Mouse (Mus musculus) cortical plate, adult 2 months (tissue): Measurements from ENCODE around the gene Fgf18. TPM values are rescaled to one million over a fixed set of nuclear protein-coding genes. Genes with fewer than 3 reads are reported as not detected.

ENCODE experiments used
- H3K27ac ChIP-seq: fragments of 200-500 bp; 2 replicates; pipeline ENCODE4 v1.5.1; 2012; ENCODE audit warnings: low read length, control low read depth, inconsistent platforms; ENCODE audit not compliant: insufficient read depth
- H3K4me1 ChIP-seq: fragments of 200-500 bp; 2 replicates; pipeline ENCODE4 v1.6.1; 2011; ENCODE audit warnings: low read length; ENCODE audit not compliant: control insufficient read depth, insufficient read depth
- H3K4me3 ChIP-seq: fragments of 200-500 bp; 2 replicates; pipeline ENCODE4 v1.5.1; 2011; ENCODE audit warnings: mild to moderate bottlenecking, low read length, control low read depth; ENCODE audit not compliant: insufficient read depth
- CTCF ChIP-seq: fragments of 200-500 bp; IDR thresholded peaks from 2 replicates; pipeline ENCODE4 v1.5.1; 2011; ENCODE audit warnings: mild to moderate bottlenecking, control low read depth, low read length; ENCODE audit not compliant: insufficient read depth; ENCODE audit errors: extremely low read depth
- POLR2A ChIP-seq: fragments of 200-500 bp; IDR thresholded peaks from 2 replicates; pipeline ENCODE4 v1.6.1; 2011; ENCODE audit warnings: mild to moderate bottlenecking, low read length, control low read depth; ENCODE audit not compliant: insufficient read depth; ENCODE audit errors: extremely low read depth
- polyA plus RNA-seq: library from polyadenylated mRNA; depleted of rRNA; stranded (reverse); fragments of >200 nt; gene quantifications from 2 replicates; pipeline ENCODE4 v1.2.3, GENCODE M21; 2012

Fgf18 gene
- polyA plus RNA-seq, 1 experiment: 1.8 TPM

DNA sequence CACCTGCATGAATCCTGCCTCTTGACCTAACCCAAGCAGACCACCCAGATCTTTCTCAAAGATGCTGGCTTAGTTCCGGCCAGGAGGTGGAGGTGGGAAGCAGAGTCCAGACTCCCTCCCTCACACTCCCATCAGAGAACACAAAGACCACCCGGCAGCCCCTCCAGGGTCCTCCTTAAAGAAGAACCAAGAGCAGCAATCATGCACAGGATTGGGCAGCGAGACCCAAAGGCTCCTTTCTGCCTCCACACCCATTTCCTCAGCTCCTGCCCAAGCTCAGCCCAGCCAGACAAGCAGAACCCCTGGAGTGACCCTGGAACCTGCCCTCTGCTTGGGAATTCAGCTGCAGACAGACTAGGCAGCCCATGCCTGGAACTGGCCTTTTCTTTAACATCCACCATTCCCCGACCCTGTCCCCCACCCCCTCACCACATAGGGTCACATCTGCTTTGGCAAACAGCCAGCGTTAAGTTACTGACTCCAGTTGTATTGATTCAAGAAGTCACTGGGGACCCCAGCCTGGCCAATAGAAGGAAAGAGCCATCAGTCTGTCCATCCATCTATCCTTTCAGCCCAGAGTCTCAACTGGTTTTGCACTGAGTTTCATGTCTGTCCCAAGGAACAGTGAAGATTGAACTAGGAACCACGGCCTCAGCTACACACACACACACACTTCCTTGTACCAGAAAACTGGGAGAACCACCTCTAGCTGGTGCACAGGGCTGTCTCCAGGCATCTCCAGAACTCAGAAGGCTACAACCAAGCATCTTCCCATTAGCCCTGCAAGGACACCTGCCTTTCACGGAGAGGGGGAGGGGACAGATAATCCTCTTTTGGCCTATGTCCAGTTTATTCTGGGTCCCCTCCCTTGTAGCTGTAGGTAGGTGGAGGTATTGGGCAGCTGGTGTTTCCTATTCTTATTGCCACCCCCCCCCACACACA lies 1.7 kb downstream of the Fgf18 start:
- Histone ChIP-seq H3K27ac (no peak overlapping the region), H3K4me1 (no peaks in the 10 kb centered on the region), H3K4me3 (no peak overlapping the region)
- no peak for TF ChIP-seq POLR2A
- TF ChIP-seq CTCF: no peak

DNA sequence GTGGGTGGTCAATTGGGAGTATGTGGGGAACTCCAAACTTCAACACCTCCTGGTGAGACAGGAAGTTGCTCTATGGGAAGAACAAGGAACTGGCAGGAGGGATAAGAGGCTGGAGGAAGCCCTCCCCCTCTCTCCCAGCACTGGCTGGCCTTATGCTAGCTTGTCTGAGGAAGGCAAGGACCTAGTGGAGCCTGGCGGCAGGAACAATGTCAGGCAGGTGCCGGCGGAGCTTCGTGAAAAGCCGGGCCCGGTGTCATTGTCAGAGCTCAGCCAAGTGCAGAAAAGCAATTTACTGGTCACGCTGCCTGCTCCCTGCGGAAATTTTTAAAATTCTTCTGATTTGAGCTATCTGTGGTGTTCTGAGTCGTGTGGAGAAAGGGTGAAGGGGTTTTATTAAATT lies 3.3 kb downstream of the Fgf18 start:
- TF ChIP-seq POLR2A (no peak), CTCF (no peak)
- Histone ChIP-seq H3K27ac (no peak overlapping the region), H3K4me3 (no peak overlapping the region), H3K4me1 (no peaks in the 10 kb centered on the region)

DNA sequence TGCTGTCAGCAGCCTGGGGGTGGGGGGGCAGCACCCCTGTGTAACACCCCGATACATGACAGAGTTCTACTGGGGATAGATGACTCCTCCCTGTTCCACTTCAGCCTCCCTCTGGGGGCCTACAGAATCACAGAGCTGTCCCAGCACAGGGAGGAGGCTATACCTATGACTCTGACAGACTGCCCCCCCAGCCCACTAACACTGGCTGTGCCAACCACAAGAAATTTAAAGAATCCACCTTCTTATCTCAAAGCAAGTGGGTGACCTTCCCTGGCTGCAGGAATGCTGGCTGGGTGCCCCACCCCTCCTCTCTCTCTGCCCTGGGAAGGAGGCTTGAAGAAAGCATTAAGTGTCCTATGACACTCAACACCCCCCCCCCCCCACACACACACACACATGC lies 4.4 kb downstream of the Fgf18 start:
- no peak for TF ChIP-seq CTCF
- TF ChIP-seq POLR2A: no peak
- Histone ChIP-seq H3K4me1 (no peaks in the 10 kb centered on the region), H3K4me3 (no peak overlapping the region)

DNA sequence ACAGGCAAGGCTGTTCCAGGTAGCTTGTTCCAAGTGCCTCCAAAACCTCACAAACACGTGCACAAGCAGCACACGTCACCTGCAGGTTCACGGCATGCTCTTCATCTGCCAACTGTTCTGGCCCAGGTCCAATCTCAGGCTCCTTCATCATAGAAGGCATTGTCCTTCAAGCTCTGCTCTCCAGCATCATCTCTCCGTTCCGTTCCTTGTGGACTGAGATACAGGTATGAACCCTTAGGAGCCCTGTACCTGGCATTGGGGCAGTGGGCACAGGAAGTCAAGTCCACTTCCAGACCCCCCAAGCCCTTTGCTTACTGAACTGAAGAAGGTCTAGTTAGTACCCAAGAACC lies 7.1 kb downstream of the Fgf18 start:
- no peak overlapping the region for H3K27ac ChIP-seq
- H3K4me1 ChIP-seq: no peaks in the 10 kb centered on the region
- no peak overlapping the region for H3K4me3 ChIP-seq
- TF ChIP-seq POLR2A (no peak), CTCF (no peak)

More for the DNA sequence above, 4.4 kb downstream of the Fgf18 start:
- H3K27ac ChIP-seq: no peak overlapping the region

DNA sequence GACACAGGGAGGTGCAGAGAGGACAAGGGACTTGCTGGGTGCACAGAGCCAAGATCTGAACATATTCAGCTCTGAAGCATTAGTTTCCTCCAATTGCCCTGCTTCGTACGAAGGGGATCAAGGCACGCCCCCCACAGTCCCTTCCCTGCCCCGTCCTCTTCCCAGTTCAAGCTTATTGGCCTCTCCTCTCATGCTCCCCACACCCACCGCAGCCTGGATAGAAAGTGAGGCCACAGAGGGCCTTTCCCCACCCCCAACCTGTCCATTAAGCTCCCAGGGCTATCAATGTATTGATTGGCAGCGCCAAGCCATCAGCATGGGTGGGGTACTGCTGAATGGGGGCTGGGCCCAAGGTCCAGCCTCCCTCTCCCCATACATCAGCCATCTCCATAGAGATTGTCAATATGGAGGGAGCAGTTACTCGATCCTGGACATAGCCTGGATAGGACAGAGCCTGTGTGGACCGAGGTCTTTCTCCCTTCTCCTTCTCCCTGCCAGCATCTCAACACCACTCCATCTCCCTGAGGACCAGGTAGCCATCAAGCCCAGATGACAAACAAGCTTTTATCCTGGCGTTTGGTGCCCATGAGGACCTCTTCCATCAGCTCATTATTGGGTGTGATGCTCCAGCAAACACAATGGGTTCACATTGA lies 7.6 kb downstream of the Fgf18 start:
- Histone ChIP-seq H3K4me1 (no peaks in the 10 kb centered on the region), H3K27ac (no peak overlapping the region), H3K4me3 (no peak overlapping the region)
- TF ChIP-seq POLR2A (no peak), CTCF (no peak)

DNA sequence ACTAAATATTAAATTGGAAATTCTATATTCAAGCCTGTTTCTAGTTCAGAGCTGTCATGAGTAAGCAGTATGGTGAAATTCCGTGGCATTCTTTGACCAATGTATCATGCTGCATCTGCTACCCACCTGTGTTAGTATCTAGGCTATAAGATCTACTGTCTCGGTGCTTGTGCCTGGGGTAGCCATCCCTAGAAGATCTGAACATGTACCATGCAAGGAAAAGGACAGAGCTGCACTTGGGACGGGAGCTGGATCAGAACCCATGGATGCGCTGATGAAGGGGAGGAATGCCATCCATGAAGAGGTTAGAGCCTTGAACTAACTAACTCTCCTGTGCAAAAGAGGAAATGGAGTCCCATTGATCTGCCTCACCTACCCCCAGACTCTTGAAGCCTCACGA lies 8.5 kb downstream of the Fgf18 start:
- no peaks in the 10 kb centered on the region for H3K4me1 ChIP-seq
- TF ChIP-seq POLR2A (no peak), CTCF (no peak)
- no peak overlapping the region for H3K27ac ChIP-seq
- H3K4me3 ChIP-seq: no peak overlapping the region

DNA sequence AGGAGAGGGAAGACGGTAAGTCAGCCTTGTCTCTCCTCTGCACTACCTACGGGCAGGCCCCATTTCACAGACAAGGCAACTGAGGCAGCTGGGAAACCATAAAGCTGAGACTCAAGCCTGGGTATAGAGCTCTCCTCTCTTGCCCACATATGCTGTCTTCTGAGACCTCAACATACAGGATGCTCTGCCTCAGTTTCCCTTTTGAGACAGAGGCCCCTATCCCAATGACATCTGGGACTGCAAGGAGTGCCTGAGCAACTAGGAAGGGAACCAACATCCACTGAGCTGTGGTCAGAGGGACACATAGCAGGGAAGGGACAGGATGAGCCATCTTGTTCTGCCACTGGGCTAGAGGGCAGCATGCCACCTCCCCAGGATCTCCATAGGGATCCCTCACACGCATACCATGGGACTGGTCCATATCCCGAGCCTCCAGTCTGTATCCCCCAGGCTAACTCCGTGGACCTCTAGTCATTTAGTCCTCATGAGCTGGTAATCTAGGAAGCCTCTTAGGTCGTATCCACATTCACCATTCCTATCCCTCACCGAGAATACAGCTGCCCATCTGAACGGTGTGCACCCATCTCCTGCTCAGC lies 12.7 kb downstream of the Fgf18 start:
- no peak overlapping the region for H3K27ac ChIP-seq
- no peak for TF ChIP-seq CTCF
- H3K4me3 ChIP-seq: no peak overlapping the region
- H3K4me1 ChIP-seq: no peaks in the 10 kb centered on the region

DNA sequence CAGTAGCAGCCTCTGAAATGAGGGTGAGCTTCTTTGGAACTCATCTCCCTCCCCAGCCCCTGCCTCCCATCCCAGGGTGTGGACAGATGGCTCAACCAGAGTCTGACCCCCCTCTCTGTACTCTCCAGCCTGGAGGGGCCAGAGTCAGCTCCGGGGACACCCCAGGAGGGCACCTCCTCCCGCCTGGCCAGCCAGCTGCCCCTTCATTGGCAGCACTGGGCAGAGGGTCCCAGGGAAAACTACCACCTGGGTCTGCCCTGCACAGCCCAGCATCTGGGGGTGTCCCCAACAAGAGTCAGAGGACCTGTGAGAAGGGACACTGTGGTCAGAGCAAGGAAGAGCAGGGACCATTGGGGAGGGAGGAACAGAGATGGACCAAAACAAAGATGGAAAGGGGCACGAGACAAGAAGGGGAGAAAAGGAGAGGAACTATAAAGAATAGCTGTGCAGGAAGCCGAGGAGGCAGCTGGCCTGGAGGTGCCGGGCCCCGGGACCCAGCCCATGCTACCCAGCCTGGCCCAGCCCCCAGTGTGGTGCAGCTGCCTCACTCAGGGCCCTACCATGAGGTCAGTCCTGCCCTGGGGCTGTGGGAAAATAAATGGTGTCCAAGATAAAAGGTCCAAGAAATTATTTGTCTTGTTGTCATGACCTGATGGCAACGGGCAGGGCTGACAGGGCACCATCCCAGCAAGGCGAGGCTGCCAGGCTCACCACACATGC lies 14.4 kb downstream of the Fgf18 start:
- Histone ChIP-seq H3K27ac (no peak overlapping the region), H3K4me3 (no peak overlapping the region), H3K4me1 (no peaks in the 10 kb centered on the region)
- TF ChIP-seq POLR2A: no peak
- no peak for TF ChIP-seq CTCF

DNA sequence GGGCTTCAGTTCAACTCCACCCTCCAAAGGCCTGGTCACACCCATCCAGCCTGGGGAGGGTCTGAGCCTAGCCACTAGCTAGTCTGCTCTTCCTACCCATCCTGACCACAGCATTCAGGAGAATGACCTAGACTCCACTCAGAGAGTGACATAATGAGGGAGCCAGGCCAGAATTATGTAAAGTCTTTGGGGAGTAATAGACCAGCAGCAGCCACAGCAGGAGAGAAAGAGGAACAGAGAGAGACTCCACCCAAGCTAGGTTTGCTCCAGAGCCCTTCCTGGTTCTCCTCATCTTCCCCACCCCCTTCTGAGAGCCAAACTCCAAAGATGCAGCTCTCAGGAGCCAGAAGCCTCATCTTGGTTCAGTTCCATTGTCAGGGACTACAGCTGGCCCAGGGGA lies 20.1 kb downstream of the Fgf18 start:
- Histone ChIP-seq H3K27ac (no peak overlapping the region), H3K4me1 (no peaks in the 10 kb centered on the region), H3K4me3 (no peak overlapping the region)
- no peak for TF ChIP-seq POLR2A
